Mouse (Mus musculus): ENCODE data around the gene Tfpi. TPM values are rescaled to one million over a fixed set of nuclear protein-coding genes. Genes with fewer than 3 reads are reported as not detected.

Tfpi gene
- polyA plus RNA-seq, 1 experiment from 2014 or later: 82.3 TPM

DNA sequence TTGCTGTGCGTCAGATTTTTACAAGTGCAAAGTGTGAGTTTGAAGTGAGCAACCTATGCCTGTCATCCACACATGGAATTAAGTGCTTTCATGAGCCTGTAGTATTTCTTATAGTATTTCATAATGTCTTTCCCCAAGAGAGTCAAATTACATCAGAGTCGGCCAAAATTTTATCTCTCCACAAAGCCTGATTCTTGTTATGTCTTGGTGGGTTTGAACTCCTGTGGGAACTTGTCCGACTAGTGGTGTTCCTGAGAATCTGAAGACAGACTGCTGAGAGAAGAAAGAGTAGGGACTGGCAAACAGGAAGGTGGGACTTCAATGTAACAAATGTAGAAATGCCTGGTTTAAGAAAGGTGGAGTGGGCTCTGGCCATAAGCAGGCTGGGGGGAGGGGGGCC lies 47.7 kb downstream of the Tfpi start:
- no peaks in the 10 kb centered on the region for H3K27me3 ChIP-seq (ENCODE audit: control insufficient read depth, insufficient read depth, low read length)
- no peak overlapping the region for H3K4me3 ChIP-seq (ENCODE audit: low read length)
- ATAC-seq (replicated peaks; ENCODE audit: extremely low read depth, insufficient read depth, low FRiP score): no peak
- H3K4me2 ChIP-seq (ENCODE audit: low read depth, low read length): no peak overlapping the region
- no peak overlapping the region for H3K27ac ChIP-seq (ENCODE audit: low read length)
- 0 out of 2 replicates have a peak, but pooled peaks cover 3% of the 10 kb centered on the region for H3K4me1 ChIP-seq (ENCODE audit: control insufficient read depth, insufficient read depth, low read length)
- whole genome bisulfite sequencing: 52% methylated on average over 3 of the region's 3 CpGs
- no peaks in the 10 kb centered on the region for H3K9me3 ChIP-seq (replicated peaks; ENCODE audit: control insufficient read depth, low read length)
- H3K36me3 ChIP-seq (ENCODE audit: control insufficient read depth, insufficient read depth): no peaks in the 10 kb centered on the region
- no peak overlapping the region for H3K9ac ChIP-seq (ENCODE audit: low read length)

DNA sequence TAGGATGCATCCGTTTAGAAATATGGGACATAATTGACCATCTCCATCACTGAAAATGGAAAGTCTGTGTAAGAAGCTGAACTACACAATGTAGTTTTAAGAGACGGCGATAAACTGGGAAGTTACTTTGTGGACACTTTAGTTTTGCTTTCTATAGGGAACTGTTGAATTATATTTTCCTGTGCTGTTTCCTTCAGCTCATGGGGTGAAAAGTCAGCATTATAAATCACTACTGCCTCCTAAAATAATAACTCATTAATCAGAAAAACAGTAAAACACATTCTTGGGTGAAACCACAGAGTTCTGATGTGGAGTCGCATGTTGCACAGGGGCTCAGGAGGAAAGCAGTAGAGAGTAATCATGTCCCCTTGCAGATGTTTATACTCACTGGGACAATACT lies 50.0 kb downstream of the Tfpi start:
- no peak overlapping the region for H3K4me2 ChIP-seq (ENCODE audit: low read depth, low read length)
- no peaks in the 10 kb centered on the region for H3K27me3 ChIP-seq (ENCODE audit: control insufficient read depth, insufficient read depth, low read length)
- H3K36me3 ChIP-seq (ENCODE audit: control insufficient read depth, insufficient read depth): no peaks in the 10 kb centered on the region
- H3K27ac ChIP-seq (ENCODE audit: low read length): no peak overlapping the region
- H3K9me3 ChIP-seq (replicated peaks; ENCODE audit: control insufficient read depth, low read length): no peaks in the 10 kb centered on the region
- H3K4me3 ChIP-seq (ENCODE audit: low read length): no peak overlapping the region
- 72% methylated on average over 4 of the region's 4 CpGs for WGBS
- 0 out of 2 replicates have a peak, but pooled peaks cover 3% of the 10 kb centered on the region for H3K4me1 ChIP-seq (ENCODE audit: control insufficient read depth, insufficient read depth, low read length)
- no peak overlapping the region for H3K9ac ChIP-seq (ENCODE audit: low read length)
- ATAC-seq (replicated peaks; ENCODE audit: extremely low read depth, insufficient read depth, low FRiP score): no peak

DNA sequence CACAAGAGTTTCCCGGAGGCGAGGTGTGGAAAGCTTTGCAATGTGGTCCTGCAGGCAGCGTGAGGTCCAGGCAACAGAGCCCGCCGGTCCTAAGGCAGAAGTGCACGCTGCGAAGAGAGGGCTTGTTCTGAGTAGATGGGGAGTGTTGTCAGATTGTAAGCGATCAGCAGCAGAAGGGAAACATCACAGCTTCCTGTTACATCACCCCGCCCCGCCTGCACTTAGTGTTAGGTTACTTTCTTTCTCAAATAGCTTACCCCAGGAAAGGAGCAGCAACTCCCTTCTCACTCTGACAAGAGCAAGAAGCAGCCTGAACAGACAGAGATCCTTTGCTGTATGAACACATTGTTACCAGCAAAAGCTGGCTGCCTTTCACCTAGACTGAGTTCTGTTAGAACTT lies 51.4 kb downstream of the Tfpi start, which contains the start of gene Calcrl:
Gene Calcrl, minus strand, starts transcription at position 274 of the 400 bp plus-strand sequence.
- WGBS: 0% methylated on average over 10 of the region's 10 CpGs
- Histone ChIP-seq H3K27me3 (ENCODE audit: control insufficient read depth, insufficient read depth, low read length) (no peaks in the 10 kb centered on the region), H3K4me3 (ENCODE audit: low read length) (peak within 1 kb of the TSS; percentile 56), H3K9ac (ENCODE audit: low read length) (peak within 1 kb of the TSS; percentile 72), H3K4me1 (ENCODE audit: control insufficient read depth, insufficient read depth, low read length) (0 out of 2 replicates have a peak, but pooled peaks cover 3% of the 10 kb centered on the region), H3K27ac (ENCODE audit: low read length) (peak within 1 kb of the TSS; percentile 82), H3K4me2 (ENCODE audit: low read depth, low read length) (peak within 1 kb of the TSS; percentile 68), H3K36me3 (ENCODE audit: control insufficient read depth, insufficient read depth) (no peaks in the 10 kb centered on the region), H3K9me3 (replicated peaks; ENCODE audit: control insufficient read depth, low read length) (no peaks in the 10 kb centered on the region)
- peak; percentile 91 for ATAC-seq (replicated peaks; ENCODE audit: extremely low read depth, insufficient read depth, low FRiP score)

DNA sequence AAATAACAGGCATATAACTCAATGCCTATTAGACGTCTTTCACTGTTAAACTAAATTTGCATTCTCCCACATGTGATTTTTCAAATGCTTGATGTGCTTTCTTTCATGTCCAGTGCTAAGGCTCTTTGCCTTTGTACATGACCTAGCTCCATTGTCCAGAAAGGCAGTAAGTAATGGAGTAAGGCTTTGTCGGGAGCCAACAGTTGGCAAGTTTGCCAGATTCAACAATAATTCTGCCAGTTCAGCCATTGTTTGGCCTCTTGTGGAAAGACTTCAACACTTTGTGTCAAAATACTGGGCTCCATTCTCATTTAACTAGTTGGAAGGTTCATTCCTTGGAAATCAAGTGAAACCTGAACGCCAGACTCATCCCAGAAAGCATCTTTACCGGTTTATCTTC lies 60.1 kb downstream of the Tfpi start:
- peaks cover 4% of the 10 kb centered on the region for H3K36me3 ChIP-seq (ENCODE audit: control insufficient read depth, insufficient read depth)
- H3K4me2 ChIP-seq (ENCODE audit: low read depth, low read length): no peak overlapping the region
- H3K27ac ChIP-seq (ENCODE audit: low read length): no peak overlapping the region
- H3K4me3 ChIP-seq (ENCODE audit: low read length): no peak overlapping the region
- no peak for ATAC-seq (replicated peaks; ENCODE audit: extremely low read depth, insufficient read depth, low FRiP score)
- WGBS: 78% methylated on average over 4 of the region's 4 CpGs
- H3K27me3 ChIP-seq (ENCODE audit: control insufficient read depth, insufficient read depth, low read length): no peaks in the 10 kb centered on the region
- peaks cover 3% of the 10 kb centered on the region; the same call in 1 of the 2 replicates for H3K9me3 ChIP-seq (replicated peaks; ENCODE audit: control insufficient read depth, low read length)
- H3K4me1 ChIP-seq (ENCODE audit: control insufficient read depth, insufficient read depth, low read length): no peaks in the 10 kb centered on the region
- no peak overlapping the region for H3K9ac ChIP-seq (ENCODE audit: low read length)

DNA sequence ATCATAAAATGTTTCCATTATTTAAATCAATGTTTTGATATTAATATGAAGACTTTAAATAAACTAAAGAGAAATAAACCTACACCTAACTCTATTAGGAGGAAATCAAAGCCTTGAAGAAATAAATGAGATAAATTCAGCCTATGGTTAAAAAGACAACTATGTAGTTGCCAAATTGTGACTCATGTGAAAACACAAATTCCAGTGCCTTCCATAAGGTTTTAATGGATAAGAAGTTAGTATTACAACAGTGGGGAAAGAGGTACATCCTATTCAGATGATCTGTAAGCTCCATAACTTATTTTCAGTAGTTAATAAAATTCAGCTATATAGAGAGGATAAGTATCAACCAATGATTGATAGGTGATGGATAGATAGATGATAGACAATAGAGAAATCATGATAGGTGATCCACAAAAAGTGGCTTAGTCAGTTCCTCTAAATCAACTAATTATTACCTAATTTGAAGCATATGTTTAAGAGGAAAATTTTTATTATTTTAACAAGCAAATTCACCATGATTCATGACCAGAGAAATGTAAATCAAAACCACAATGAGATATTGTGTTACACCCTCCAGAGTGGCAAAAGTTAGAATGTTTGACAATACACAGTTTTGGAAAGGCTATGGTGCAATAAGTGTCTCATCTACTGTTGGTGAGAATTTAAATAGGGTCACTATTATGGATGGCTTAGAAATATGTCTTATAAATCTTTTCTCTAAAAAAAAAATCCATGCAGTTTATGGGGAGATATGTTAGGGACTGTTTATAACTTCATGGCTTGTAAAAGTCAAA lies 66.6 kb downstream of the Tfpi start:
- H3K27ac ChIP-seq (ENCODE audit: low read length): no peak overlapping the region
- H3K4me1 ChIP-seq (ENCODE audit: control insufficient read depth, insufficient read depth, low read length): no peaks in the 10 kb centered on the region
- H3K4me2 ChIP-seq (ENCODE audit: low read depth, low read length): no peak overlapping the region
- peaks cover 4% of the 10 kb centered on the region for H3K36me3 ChIP-seq (ENCODE audit: control insufficient read depth, insufficient read depth)
- peaks cover 3% of the 10 kb centered on the region; the same call in 1 of the 2 replicates for H3K9me3 ChIP-seq (replicated peaks; ENCODE audit: control insufficient read depth, low read length)
- no peak overlapping the region for H3K9ac ChIP-seq (ENCODE audit: low read length)
- H3K27me3 ChIP-seq (ENCODE audit: control insufficient read depth, insufficient read depth, low read length): no peaks in the 10 kb centered on the region
- no peak overlapping the region for H3K4me3 ChIP-seq (ENCODE audit: low read length)
- no peak for ATAC-seq (replicated peaks; ENCODE audit: extremely low read depth, insufficient read depth, low FRiP score)

- H3K27ac ChIP-seq (ENCODE audit: low read length): no peak overlapping the region
- no peaks in the 10 kb centered on the region for H3K4me1 ChIP-seq (ENCODE audit: control insufficient read depth, insufficient read depth, low read length)
- H3K4me2 ChIP-seq (ENCODE audit: low read depth, low read length): no peak overlapping the region
- WGBS: 75% methylated on average over 3 of the region's 3 CpGs
- ATAC-seq (replicated peaks; ENCODE audit: extremely low read depth, insufficient read depth, low FRiP score): no peak
- H3K27me3 ChIP-seq (ENCODE audit: control insufficient read depth, insufficient read depth, low read length): no peaks in the 10 kb centered on the region
- no peak overlapping the region for H3K4me3 ChIP-seq (ENCODE audit: low read length)
- no peaks in the 10 kb centered on the region for H3K9me3 ChIP-seq (replicated peaks; ENCODE audit: control insufficient read depth, low read length)
- no peak overlapping the region for H3K9ac ChIP-seq (ENCODE audit: low read length)
- H3K36me3 ChIP-seq (ENCODE audit: control insufficient read depth, insufficient read depth): no peaks in the 10 kb centered on the region
These were observed 71.7 kb downstream of the Tfpi start for GRCm38 (mm10) chr2:84404834-84405233.

GRCm38 (mm10) chr2:84402713-84403112 lies 73.9 kb downstream of the Tfpi start:
- Histone ChIP-seq H3K27ac (ENCODE audit: low read length) (no peak overlapping the region), H3K4me3 (ENCODE audit: low read length) (no peak overlapping the region), H3K9ac (ENCODE audit: low read length) (no peak overlapping the region), H3K4me2 (ENCODE audit: low read depth, low read length) (no peak overlapping the region), H3K4me1 (ENCODE audit: control insufficient read depth, insufficient read depth, low read length) (no peaks in the 10 kb centered on the region), H3K27me3 (ENCODE audit: control insufficient read depth, insufficient read depth, low read length) (no peaks in the 10 kb centered on the region), H3K9me3 (replicated peaks; ENCODE audit: control insufficient read depth, low read length) (no peaks in the 10 kb centered on the region), H3K36me3 (ENCODE audit: control insufficient read depth, insufficient read depth) (no peaks in the 10 kb centered on the region)
- WGBS: 77% methylated on average over 3 of the region's 3 CpGs
- no peak for ATAC-seq (replicated peaks; ENCODE audit: extremely low read depth, insufficient read depth, low FRiP score)

DNA sequence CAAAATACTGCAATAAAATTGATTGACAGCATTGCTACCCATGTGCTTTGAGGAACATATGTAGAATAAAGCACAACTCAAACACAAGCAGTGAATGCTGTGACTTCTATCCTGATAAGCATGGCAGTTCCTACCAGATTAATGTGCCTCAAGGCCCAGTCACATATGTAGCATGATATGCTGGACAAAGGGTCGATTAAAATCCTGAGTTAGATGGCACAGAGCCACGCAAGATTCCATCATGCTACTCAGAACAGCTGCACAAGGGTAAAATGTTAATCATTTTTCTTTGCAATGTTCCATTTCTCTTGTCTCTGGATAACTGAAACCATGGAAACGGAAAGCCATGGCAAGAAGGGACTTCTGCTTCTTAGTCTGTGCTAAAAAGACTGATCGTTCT lies 80.0 kb downstream of the Tfpi start:
- Histone ChIP-seq H3K9me3 (replicated peaks; ENCODE audit: control insufficient read depth, low read length) (no peaks in the 10 kb centered on the region), H3K27ac (ENCODE audit: low read length) (no peak overlapping the region), H3K4me2 (ENCODE audit: low read depth, low read length) (no peak overlapping the region), H3K36me3 (ENCODE audit: control insufficient read depth, insufficient read depth) (no peaks in the 10 kb centered on the region), H3K27me3 (ENCODE audit: control insufficient read depth, insufficient read depth, low read length) (no peaks in the 10 kb centered on the region), H3K9ac (ENCODE audit: low read length) (no peak overlapping the region), H3K4me3 (ENCODE audit: low read length) (no peak overlapping the region), H3K4me1 (ENCODE audit: control insufficient read depth, insufficient read depth, low read length) (no peaks in the 10 kb centered on the region)
- 78% methylated on average over 4 of the region's 4 CpGs for WGBS
- ATAC-seq (replicated peaks; ENCODE audit: extremely low read depth, insufficient read depth, low FRiP score): no peak

DNA sequence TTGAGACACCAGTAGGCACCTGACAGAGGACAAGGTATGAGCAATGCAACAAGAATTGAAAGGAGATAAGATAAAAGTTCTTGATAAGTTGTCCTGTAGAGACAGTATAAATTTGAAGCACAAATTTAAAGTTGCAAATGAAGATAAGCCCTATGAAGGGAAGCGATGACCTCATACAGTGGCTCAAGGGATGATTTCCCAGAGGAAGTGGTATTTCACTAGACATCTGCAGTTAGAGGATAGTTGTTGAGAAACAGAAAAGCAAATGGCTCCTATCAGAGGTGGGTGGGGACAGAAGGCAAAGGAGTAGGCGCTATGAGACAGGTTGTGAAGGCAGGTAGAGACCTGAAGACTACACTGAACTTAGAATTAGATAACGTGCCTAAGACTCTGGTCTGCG lies 83.3 kb downstream of the Tfpi start:
- H3K4me2 ChIP-seq (ENCODE audit: low read depth, low read length): no peak overlapping the region
- WGBS: 70% methylated on average over 4 of the region's 4 CpGs

More for the DNA sequence above, 83.3 kb downstream of the Tfpi start:
- H3K9me3 ChIP-seq (replicated peaks; ENCODE audit: control insufficient read depth, low read length): no peaks in the 10 kb centered on the region
- H3K27me3 ChIP-seq (ENCODE audit: control insufficient read depth, insufficient read depth, low read length): no peaks in the 10 kb centered on the region
- no peak for ATAC-seq (replicated peaks; ENCODE audit: extremely low read depth, insufficient read depth, low FRiP score)
- peaks cover 2% of the 10 kb centered on the region; the same call in 1 of the 2 replicates for H3K4me1 ChIP-seq (ENCODE audit: control insufficient read depth, insufficient read depth, low read length)
- no peaks in the 10 kb centered on the region for H3K36me3 ChIP-seq (ENCODE audit: control insufficient read depth, insufficient read depth)
- no peak overlapping the region for H3K4me3 ChIP-seq (ENCODE audit: low read length)
- no peak overlapping the region for H3K27ac ChIP-seq (ENCODE audit: low read length)
- no peak overlapping the region for H3K9ac ChIP-seq (ENCODE audit: low read length)

Measured in heart, embryonic 16.5 days (tissue).